Mouse (Mus musculus) right cerebral cortex, postnatal 36 days (tissue): ENCODE measurements around the gene Tgif2lx1.
"Not testable (repeated sequence)": the region's sequence is repeated elsewhere in the genome, so short reads cannot be mapped to it uniquely, and the experiment has no call there.

Source experiments
- DNase-seq, 2 experiments: peaks; one replicate each; pipeline ENCODE4 v3.0.0; 2022; ENCODE audit warnings: low spot score in 2 of 2, mixed read lengths in 1 of 2

The Tgif2lx1 gene

DNA sequence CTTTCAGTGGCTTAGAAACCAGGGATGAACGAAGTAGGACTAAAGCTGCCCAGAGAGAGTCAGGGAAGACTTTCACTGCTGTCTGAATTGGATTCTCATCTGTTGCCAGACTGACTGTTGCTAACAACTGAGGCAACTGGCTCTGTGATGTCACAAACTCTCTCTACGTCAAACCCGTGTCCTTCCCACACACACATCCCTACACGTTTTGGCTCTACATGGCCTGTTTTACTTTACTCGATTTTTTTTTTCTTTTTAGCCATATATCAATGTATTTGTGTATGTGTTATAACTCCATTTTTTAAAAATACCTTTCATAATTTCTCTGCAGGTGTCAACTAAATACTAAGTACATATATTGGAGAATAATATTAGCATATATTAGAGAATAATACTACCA lies at the start of gene Tgif2lx1:
TSS of gene Tgif2lx1 (minus strand) at position 101 of the 400 bp plus-strand sequence.
- DNase-seq, result not testable (repeated sequence)
